Mouse (Mus musculus): ENCODE measurements around the gene Tmem63c.

- TF ChIP-seq POLR2A (IDR thresholded peaks at IDR 0.05; ENCODE audit: low read depth, low read length) (no peak), CTCF (IDR thresholded peaks at IDR 0.05; ENCODE audit: extremely low read depth, insufficient read length, insufficient replicate concordance, low read depth, low read length) (no peak)
These were observed 19.0 kb downstream of the Tmem63c start for GRCm38 (mm10) chr12:87040166-87040565.
